Mouse (Mus musculus): ENCODE measurements around the gene Vil1.
A peak's percentile ranks its signal among the peaks of the same experiment; 100 is the strongest.

The Vil1 gene

GRCm38 (mm10) chr1:74387386-74387988 lies 21.7 kb upstream of the Vil1 start:
- DNase-seq (ENCODE audit: low spot score in 2 of 2), result no peak

DNA sequence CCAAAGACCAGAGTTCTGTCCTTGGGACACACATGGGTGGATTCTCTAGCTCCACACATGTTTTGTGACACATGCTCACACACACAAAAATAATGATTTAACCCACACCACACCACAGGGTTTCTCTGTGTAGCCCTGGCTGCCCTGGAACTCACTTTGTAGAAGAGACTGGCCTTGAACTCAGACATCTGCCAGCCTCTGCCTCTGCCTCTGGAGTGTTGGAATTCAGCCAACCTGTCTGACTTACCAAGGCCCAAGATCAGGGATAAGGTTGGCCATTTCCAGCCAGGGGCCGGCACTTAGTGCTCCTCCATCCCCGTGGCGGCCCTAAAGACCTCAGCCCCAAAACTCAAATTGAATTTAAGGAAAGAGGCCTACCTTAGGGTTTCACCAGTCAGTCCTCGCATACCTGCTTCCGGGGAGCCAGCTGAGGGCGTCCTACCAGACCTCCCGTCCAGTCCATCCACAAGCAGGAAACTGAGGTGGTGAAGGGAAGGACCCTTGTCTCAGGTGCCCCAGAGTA lies 20.7 kb upstream of the Vil1 start:
- no peak for DNase-seq (ENCODE audit: low spot score in 2 of 2)

- DNase-seq (ENCODE audit: low spot score in 2 of 2), result peak; percentile 82 to 85
Observed at GRCm38 (mm10) chr1:74389831-74390286, 19.3 kb upstream of the Vil1 start.

DNA sequence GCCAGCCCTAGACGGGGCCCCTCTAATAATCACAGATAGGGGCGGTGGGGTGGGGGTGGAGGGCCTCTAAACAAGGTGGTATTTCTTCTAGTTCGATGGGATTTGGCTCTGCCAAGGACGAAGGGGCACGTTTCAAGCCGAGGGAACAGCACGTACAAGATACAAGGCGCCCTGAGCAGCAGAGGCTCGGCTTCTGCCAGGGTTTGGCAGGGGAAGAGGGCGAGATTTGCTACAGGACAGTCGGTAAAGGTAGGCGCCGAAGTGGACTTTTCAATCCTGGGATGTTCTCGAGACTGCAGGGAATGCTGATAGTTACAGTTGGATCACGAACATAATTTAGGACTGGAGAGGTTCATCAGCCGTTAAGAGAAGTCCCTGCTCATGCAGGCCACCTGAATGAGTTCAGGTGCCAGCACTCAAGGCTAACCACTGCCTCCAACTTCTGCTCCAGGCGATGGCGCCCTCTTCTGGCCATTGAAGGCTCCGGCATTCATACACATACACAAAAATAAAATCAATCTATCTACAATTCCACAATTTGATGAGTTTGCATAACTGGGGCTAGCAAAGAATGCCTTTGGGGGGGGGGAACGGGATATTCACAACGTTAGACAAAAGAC lies 18.8 kb upstream of the Vil1 start:
- DNase-seq (ENCODE audit: low spot score in 2 of 2), result peak; percentile 70 to 82

GRCm38 (mm10) chr1:74390924-74391748 lies 18.0 kb upstream of the Vil1 start, which contains the start of gene Ctdsp1:
TSS of gene Ctdsp1 (plus strand) at chr1:74391509.
- peak; percentile 95 to 96 for DNase-seq (ENCODE audit: low spot score in 2 of 2)

- DNase-seq (ENCODE audit: low spot score in 2 of 2), result peak; percentile 73 to 81
Observed at GRCm38 (mm10) chr1:74391844-74392441, 17.2 kb upstream of the Vil1 start.

DNA sequence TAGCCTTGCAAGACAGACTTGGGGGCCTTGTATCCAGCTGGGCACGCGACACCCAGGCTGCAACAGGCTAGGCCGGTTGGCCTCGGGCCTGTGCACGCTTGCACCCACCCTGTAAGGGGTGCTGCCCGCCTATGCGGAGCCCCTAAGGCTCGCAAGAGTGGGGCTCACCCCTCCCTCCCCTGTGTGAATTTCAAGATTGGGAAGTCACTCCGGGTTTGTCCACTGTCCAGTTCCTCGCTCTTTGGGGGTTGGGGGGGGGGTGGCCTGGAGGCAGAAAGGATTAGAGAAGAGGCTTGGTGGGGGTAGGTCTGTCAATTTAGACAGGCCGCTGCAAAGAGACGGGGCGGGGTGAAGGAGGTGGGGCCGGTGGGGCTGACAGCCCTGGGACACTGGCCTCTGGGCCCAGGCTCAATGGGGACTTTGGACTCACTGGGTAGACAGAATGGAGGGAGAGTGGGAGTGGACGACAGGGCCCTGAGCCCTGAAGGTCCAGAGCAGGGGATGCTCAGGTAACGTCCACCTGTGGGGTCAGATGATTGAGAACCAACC lies 16.7 kb upstream of the Vil1 start:
- no peak for DNase-seq (ENCODE audit: low spot score in 2 of 2)

DNA sequence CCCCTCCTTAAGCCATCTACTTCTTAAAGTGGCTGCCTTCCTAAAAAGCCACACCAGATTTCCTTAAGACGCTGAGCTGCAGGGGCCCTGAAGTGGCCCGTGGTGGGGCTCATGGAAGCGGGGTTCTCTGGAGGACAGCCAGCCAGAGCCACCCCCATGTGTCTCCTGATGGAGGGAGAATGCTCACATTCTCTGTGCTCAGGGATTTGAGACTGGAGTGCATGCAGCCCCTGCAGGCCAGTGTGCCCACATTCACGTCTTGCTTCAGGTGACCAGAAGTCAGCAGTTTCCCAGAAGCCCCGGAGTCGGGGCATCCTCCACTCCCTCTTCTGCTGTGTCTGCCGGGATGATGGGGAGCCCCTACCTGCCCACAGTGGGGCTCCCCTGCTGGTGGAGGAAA lies 16.2 kb upstream of the Vil1 start:
- DNase-seq (ENCODE audit: low spot score in 2 of 2), result no peak

GRCm38 (mm10) chr1:74393697-74394096 lies 15.5 kb upstream of the Vil1 start:
- DNase-seq (ENCODE audit: low spot score in 2 of 2), result no peak

DNA sequence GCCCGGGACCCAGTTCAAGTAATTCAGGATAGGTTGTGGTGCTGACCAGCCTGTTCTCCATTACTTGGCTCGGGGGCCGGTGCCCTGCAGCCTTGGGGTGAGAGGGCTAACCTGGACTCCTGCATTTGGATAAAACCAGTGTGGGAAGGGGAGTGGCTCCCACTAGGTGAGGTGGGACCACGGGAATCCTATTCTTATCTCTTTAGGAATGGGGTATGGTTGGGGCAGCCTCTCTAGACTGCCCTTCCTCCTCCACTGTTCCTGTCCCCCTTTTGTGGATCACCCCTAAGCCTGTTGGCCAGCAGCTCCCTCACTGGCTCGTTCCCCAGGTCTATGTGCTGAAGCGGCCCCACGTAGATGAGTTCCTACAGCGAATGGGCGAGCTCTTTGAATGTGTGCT lies 14.9 kb upstream of the Vil1 start:
- no peak for DNase-seq (ENCODE audit: low spot score in 2 of 2)

DNA sequence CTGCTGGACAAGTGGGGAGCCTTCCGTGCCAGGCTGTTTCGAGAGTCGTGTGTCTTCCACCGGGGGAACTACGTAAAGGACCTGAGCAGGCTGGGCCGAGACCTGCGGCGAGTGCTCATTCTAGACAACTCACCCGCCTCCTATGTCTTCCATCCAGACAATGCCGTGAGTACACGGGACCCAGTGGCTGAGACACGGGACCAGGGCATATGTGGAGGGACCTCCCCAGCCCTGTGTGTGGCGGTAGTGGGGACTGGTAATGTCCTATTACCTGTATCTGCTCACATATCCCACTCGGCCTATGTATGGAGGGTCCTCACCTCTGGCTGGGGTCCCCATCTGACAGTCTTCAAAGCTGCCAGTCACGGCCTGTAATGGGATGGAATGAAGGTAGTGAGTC lies 14.3 kb upstream of the Vil1 start:
- DNase-seq (ENCODE audit: low spot score in 2 of 2), result no peak

GRCm38 (mm10) chr1:74395290-74395689 lies 13.9 kb upstream of the Vil1 start:
- DNase-seq (ENCODE audit: low spot score in 2 of 2), result no peak

DNA sequence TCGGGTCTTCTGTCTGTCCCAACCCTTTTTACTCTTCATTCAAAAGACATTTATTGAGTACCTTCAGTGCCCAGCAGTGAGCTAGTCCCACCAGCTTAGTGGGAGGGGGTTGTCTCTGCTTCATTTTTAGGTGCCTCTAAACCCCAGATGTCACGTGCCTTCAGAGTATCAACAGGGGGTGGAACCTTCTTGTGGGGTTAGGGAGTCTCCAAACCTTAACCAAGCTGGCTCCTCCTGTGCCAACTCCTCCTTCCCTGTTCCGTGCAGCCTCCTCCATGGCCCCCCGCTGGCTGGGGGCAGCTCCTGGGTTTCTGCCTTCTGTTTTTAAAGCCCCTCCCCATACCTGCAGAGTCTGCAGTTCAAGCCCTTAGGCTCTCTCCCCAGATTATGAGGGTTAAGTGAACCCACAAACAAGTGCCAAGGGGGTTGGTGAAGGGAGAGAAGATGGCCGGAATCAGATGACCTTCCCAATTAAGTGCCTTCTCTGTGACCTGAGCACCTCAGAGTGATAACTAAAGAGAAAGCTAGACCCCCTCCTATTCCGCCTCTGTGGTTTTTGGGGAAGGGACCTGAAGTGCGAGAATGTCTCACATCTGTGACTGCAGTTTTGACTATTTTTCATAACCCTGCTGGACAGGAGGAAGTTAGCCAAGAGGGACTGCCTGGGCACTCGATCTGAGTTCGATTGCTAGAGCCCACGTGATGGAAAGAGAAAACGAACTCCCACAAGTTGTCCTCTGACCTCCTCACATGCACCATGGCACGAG lies 12.5 kb upstream of the Vil1 start:
- DNase-seq (ENCODE audit: low spot score in 2 of 2), result peak in 1 of 2 experiments; percentile 39

DNA sequence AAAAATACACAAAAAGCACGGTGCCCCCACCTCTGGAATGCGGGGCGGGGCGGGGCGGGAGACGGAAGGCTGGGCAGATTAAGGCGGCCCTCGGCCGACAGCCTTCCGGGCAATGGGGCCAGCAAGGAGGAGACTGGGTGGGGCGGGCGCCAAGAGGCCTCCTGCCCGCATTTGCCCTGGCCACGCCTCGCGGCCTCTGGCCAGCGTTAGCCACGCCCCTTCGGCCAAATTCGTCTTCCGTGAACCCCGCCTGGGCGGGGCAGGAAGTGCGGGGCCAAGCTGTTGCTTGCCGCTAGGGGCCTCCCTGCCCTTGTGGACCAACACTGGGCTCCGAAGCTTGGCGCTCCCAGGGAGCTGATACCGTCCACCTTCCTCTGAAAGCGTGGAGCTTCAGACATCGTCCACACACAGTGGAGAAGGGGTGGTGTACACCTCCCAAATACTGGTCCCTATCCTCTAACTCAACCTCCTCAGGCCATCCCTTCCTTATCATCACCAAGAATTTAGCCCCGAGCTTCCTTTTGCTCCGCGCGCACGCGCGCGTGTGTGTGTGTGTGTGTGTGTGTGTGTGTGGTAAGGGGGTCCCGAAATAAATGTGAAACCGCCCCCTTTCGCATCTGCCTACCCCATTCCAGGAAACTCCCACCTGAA lies 11.8 kb upstream of the Vil1 start:
- DNase-seq (ENCODE audit: low spot score in 2 of 2), result peak; percentile 98

- DNase-seq (ENCODE audit: low spot score in 2 of 2), result peak; percentile 72 to 83
Observed at GRCm38 (mm10) chr1:74397919-74398451, 11.2 kb upstream of the Vil1 start.

- no peak for DNase-seq (ENCODE audit: low spot score in 2 of 2)
Observed at GRCm38 (mm10) chr1:74400531-74400930, 8.6 kb upstream of the Vil1 start.

- no peak for DNase-seq (ENCODE audit: low spot score in 2 of 2)
Observed at GRCm38 (mm10) chr1:74401015-74401702, 8.0 kb upstream of the Vil1 start.

- DNase-seq (ENCODE audit: low spot score in 2 of 2), result no peak
Observed at GRCm38 (mm10) chr1:74404206-74404605, 5.0 kb upstream of the Vil1 start.

DNA sequence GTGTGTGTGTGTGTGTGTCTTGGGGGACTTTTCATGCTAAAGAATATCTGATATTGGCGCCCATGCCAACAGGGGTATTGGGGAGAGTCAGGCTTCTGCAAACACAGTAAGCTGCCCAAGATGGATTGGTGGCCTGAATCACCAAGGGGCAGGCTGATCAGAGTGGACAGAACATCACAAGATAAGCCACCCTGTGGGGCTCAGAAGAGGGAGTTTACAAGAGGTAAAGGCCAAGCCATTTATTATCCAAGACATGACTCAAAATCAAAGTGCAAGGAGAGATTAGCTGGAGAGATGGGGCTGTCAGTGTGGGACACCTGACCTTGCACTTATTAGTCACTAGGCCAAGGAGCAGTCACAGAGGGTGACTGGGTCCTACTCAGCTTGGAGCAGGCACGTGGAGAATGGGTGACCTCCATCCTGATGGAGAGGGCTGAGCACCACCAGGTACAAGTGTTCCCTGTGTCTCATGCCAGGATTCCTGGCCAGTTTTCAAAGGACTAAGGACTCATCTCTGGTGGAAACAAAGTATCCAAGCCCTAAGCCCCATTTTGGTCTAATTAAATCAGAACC lies 2.7 kb downstream of the Vil1 start:
- no peak for DNase-seq (ENCODE audit: low spot score in 2 of 2)
